Mouse (Mus musculus): ENCODE data around the gene Alkal2. TPM values are rescaled to one million over a fixed set of nuclear protein-coding genes. Genes with fewer than 3 reads are reported as not detected.
A peak's percentile ranks its signal among the peaks of the same experiment; 100 is the strongest.

Gene Alkal2
- polyA plus RNA-seq (2015; fragmentation: Nextera tagmentation; extraction: Ambion mirVana) = 0.26 and 0.82 TPM in 2 replicates

DNA sequence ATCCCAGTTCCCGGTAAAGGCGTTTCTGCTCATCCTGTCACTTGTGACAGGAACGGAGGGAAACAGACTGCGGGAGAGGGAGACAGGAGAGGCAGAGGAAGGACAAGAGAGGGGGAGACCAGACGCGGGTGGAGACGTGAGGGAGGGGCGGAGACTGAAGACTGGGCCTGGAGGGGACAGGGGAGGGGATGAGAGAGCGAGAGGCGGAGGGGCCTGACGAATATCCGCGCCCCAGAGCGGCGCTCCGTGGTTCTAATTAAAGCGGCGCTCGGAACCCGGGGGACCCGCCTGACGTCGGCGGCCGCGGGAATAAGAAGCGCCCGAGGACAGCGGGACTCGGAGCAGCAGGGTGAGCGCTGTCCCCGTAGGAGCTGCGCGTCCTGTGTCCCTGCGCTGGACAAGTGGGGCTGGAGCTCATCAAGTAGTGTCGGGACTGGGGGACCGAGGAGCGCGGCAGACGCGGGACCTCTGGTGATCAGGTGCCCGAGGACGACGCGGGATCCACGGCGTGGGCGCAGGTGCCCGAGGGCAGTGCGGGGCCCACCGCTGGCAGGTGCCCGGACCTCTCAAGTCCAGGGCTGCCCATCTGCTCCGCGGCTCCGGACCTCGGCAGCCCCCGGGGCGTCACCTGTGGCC, at the start of gene Alkal2:
Alkal2 (plus strand) TSS at position 337 of the 636 bp plus-strand sequence.
- Histone ChIP-seq H3K9ac (replicated peaks; ENCODE audit: low read depth, low read length) (peak within 1 kb of the TSS; percentile 54), H3K4me3 (replicated peaks; ENCODE audit: low read length) (peak within 1 kb of the TSS; percentile 59), H3K4me2 (ENCODE audit: low read length) (peak within 1 kb of the TSS; percentile 99), H3K4me1 (replicated peaks; ENCODE audit: control insufficient read depth, insufficient read depth, low read length) (peaks cover 12% of the 10 kb centered on the region), H3K9me3 (ENCODE audit: control insufficient read depth, low read length) (0 out of 2 replicates have a peak, but pooled peaks cover 3% of the 10 kb centered on the region), H3K36me3 (ENCODE audit: control insufficient read depth, insufficient read depth) (no peaks in the 10 kb centered on the region), H3K27ac (ENCODE audit: low read length) (no peak within 1 kb of the TSS), H3K27me3 (replicated peaks; ENCODE audit: control insufficient read depth, insufficient read depth, low read length) (peaks cover 43% of the 10 kb centered on the region)
- 0% methylated on average over 55 of the region's 58 CpGs for WGBS
- ATAC-seq = peak; percentile 74

GRCm38 (mm10) chr12:30848521-30848920, 35.6 kb upstream of the Alkal2 start:
- ATAC-seq = no peak
- no peak overlapping the region for H3K4me3 ChIP-seq (replicated peaks; ENCODE audit: low read length)
- H3K27me3 ChIP-seq (replicated peaks; ENCODE audit: control insufficient read depth, insufficient read depth, low read length) = 0 out of 2 replicates have a peak, but pooled peaks cover 8% of the 10 kb centered on the region
- no peaks in the 10 kb centered on the region for H3K9me3 ChIP-seq (ENCODE audit: control insufficient read depth, low read length)
- H3K36me3 ChIP-seq (ENCODE audit: control insufficient read depth, insufficient read depth) = no peaks in the 10 kb centered on the region
- peaks cover 6% of the 10 kb centered on the region for H3K4me1 ChIP-seq (replicated peaks; ENCODE audit: control insufficient read depth, insufficient read depth, low read length)
- no peak overlapping the region for H3K9ac ChIP-seq (replicated peaks; ENCODE audit: low read depth, low read length)
- 55% methylated on average over 1 of the region's 1 CpGs for WGBS
- no peak overlapping the region for H3K4me2 ChIP-seq (ENCODE audit: low read length)
- H3K27ac ChIP-seq (ENCODE audit: low read length) = no peak overlapping the region

DNA sequence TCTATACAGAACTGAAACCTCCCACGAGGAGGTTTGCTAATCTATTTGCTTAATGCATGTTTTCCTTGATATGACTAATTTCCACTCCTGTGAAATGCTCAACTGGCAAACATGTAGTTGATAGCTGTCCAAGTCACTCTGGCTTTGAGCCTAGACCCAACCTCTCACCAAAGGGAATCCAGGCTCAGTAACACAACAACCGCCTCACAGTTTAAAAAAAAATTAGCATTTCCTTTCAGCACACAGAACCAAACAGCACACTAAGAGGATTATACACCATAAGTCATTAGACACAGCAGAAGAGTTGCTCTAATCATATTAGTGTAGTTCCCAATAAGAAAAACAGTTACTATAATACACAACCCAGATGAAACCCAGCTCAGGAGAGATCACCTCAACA, 33.2 kb upstream of the Alkal2 start:
- no peaks in the 10 kb centered on the region for H3K9me3 ChIP-seq (ENCODE audit: control insufficient read depth, low read length)
- H3K4me1 ChIP-seq (replicated peaks; ENCODE audit: control insufficient read depth, insufficient read depth, low read length) = peaks cover 6% of the 10 kb centered on the region
- peaks cover 14% of the 10 kb centered on the region; the same call in 1 of the 2 replicates for H3K27me3 ChIP-seq (replicated peaks; ENCODE audit: control insufficient read depth, insufficient read depth, low read length)
- ATAC-seq = peak; percentile 84
- no peak overlapping the region for H3K27ac ChIP-seq (ENCODE audit: low read length)
- no peak overlapping the region for H3K4me3 ChIP-seq (replicated peaks; ENCODE audit: low read length)
- H3K9ac ChIP-seq (replicated peaks; ENCODE audit: low read depth, low read length) = no peak overlapping the region
- 11% methylated on average over 2 of the region's 2 CpGs for WGBS
- no peak overlapping the region for H3K4me2 ChIP-seq (ENCODE audit: low read length)
- no peaks in the 10 kb centered on the region for H3K36me3 ChIP-seq (ENCODE audit: control insufficient read depth, insufficient read depth)

GRCm38 (mm10) chr12:30851871-30852270, 32.3 kb upstream of the Alkal2 start:
- Histone ChIP-seq H3K4me1 (replicated peaks; ENCODE audit: control insufficient read depth, insufficient read depth, low read length) (peaks cover 6% of the 10 kb centered on the region), H3K9me3 (ENCODE audit: control insufficient read depth, low read length) (no peaks in the 10 kb centered on the region), H3K27ac (ENCODE audit: low read length) (no peak overlapping the region), H3K36me3 (ENCODE audit: control insufficient read depth, insufficient read depth) (no peaks in the 10 kb centered on the region), H3K4me2 (ENCODE audit: low read length) (no peak overlapping the region), H3K27me3 (replicated peaks; ENCODE audit: control insufficient read depth, insufficient read depth, low read length) (peaks cover 14% of the 10 kb centered on the region; the same call in 1 of the 2 replicates), H3K4me3 (replicated peaks; ENCODE audit: low read length) (no peak overlapping the region), H3K9ac (replicated peaks; ENCODE audit: low read depth, low read length) (no peak overlapping the region)
- WGBS = 61% methylated on average over 6 of the region's 6 CpGs
- peak; percentile 62; the same call in 1 of the 2 replicates for ATAC-seq

DNA sequence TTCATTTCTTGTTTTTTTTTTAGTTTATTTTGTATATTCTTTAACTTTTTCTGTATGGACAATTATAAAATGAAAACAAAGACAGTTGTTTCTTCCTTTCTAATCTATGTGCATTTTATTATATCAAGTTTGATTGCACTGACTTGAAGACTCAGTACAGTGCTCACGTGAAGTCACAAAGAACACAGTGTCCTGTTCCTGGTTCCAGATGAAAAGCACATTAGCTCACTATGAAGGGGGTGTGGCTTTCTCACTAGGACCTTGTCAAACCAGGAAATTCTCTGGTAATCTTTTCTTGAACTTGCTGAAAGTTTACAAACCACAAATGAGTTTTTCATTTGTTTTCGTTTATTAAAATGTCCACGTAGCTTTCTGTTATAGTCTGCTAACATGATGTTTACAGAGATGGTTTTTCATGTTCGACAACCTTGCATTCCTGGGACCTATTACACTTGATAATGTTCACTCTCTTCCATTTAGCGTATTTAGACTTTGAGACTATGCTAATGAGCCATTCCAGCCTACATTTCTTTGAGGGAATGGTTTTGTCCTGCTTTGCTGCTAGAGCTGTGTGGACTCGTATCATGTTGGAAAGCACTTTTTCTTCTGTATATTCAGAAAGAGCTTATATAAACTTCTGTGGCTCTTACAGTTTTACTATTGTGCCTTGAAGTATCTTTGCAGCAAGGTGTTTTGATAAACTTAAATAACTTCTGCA, 28.5 kb upstream of the Alkal2 start:
- H3K27me3 ChIP-seq (replicated peaks; ENCODE audit: control insufficient read depth, insufficient read depth, low read length) = peaks cover 11% of the 10 kb centered on the region; the same call in 1 of the 2 replicates
- no peak overlapping the region for H3K27ac ChIP-seq (ENCODE audit: low read length)
- H3K36me3 ChIP-seq (ENCODE audit: control insufficient read depth, insufficient read depth) = no peaks in the 10 kb centered on the region
- H3K9ac ChIP-seq (replicated peaks; ENCODE audit: low read depth, low read length) = no peak overlapping the region
- H3K4me3 ChIP-seq (replicated peaks; ENCODE audit: low read length) = no peak overlapping the region
- H3K4me2 ChIP-seq (ENCODE audit: low read length) = no peak overlapping the region
- no peak for ATAC-seq
- H3K4me1 ChIP-seq (replicated peaks; ENCODE audit: control insufficient read depth, insufficient read depth, low read length) = peaks cover 6% of the 10 kb centered on the region
- 68% methylated on average over 6 of the region's 6 CpGs for WGBS
- H3K9me3 ChIP-seq (ENCODE audit: control insufficient read depth, low read length) = no peaks in the 10 kb centered on the region

GRCm38 (mm10) chr12:30856172-30856571, 27.9 kb upstream of the Alkal2 start:
- Histone ChIP-seq H3K9ac (replicated peaks; ENCODE audit: low read depth, low read length) (no peak overlapping the region), H3K27me3 (replicated peaks; ENCODE audit: control insufficient read depth, insufficient read depth, low read length) (peaks cover 11% of the 10 kb centered on the region; the same call in 1 of the 2 replicates), H3K36me3 (ENCODE audit: control insufficient read depth, insufficient read depth) (no peaks in the 10 kb centered on the region), H3K4me2 (ENCODE audit: low read length) (no peak overlapping the region), H3K4me1 (replicated peaks; ENCODE audit: control insufficient read depth, insufficient read depth, low read length) (peaks cover 6% of the 10 kb centered on the region), H3K4me3 (replicated peaks; ENCODE audit: low read length) (no peak overlapping the region), H3K9me3 (ENCODE audit: control insufficient read depth, low read length) (no peaks in the 10 kb centered on the region), H3K27ac (ENCODE audit: low read length) (no peak overlapping the region)
- 89% methylated on average over 5 of the region's 5 CpGs for WGBS
- ATAC-seq = no peak

DNA sequence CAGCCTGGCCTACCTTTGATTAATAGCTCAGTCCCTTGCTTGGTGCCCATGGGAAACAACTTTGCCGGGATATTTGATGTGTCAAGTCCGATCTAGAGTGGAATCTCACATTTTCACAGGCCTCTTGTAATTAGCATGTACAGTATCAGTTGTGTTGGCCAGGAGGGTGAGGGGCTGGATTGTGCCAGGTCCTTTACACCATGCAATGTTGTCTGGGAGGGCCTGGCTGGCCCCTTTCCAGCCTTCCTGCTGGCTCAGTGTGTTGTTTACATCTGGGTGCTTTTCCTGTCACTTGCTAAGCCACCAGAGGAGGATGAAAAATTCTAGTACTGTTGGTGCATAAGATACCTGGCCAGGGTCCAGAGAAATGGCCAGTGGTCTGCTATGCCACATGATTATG, 19.8 kb upstream of the Alkal2 start:
- Histone ChIP-seq H3K4me3 (replicated peaks; ENCODE audit: low read length) (no peak overlapping the region), H3K9ac (replicated peaks; ENCODE audit: low read depth, low read length) (no peak overlapping the region), H3K4me1 (replicated peaks; ENCODE audit: control insufficient read depth, insufficient read depth, low read length) (no peaks in the 10 kb centered on the region; the same call in 1 of the 2 replicates), H3K9me3 (ENCODE audit: control insufficient read depth, low read length) (no peaks in the 10 kb centered on the region), H3K36me3 (ENCODE audit: control insufficient read depth, insufficient read depth) (no peaks in the 10 kb centered on the region), H3K27ac (ENCODE audit: low read length) (no peak overlapping the region), H3K27me3 (replicated peaks; ENCODE audit: control insufficient read depth, insufficient read depth, low read length) (no peaks in the 10 kb centered on the region), H3K4me2 (ENCODE audit: low read length) (no peak overlapping the region)
- WGBS = 50% methylated on average over 2 of the region's 2 CpGs
- peak; percentile 58; the same call in 1 of the 2 replicates for ATAC-seq

GRCm38 (mm10) chr12:30865781-30866180, 18.3 kb upstream of the Alkal2 start:
- no peak overlapping the region for H3K9ac ChIP-seq (replicated peaks; ENCODE audit: low read depth, low read length)
- WGBS = 81% methylated on average over 4 of the region's 4 CpGs
- H3K4me1 ChIP-seq (replicated peaks; ENCODE audit: control insufficient read depth, insufficient read depth, low read length) = no peaks in the 10 kb centered on the region; the same call in 1 of the 2 replicates
- H3K9me3 ChIP-seq (ENCODE audit: control insufficient read depth, low read length) = no peaks in the 10 kb centered on the region
- no peak for ATAC-seq
- no peak overlapping the region for H3K4me3 ChIP-seq (replicated peaks; ENCODE audit: low read length)
- no peaks in the 10 kb centered on the region for H3K27me3 ChIP-seq (replicated peaks; ENCODE audit: control insufficient read depth, insufficient read depth, low read length)
- H3K4me2 ChIP-seq (ENCODE audit: low read length) = no peak overlapping the region
- H3K27ac ChIP-seq (ENCODE audit: low read length) = no peak overlapping the region
- no peaks in the 10 kb centered on the region for H3K36me3 ChIP-seq (ENCODE audit: control insufficient read depth, insufficient read depth)

DNA sequence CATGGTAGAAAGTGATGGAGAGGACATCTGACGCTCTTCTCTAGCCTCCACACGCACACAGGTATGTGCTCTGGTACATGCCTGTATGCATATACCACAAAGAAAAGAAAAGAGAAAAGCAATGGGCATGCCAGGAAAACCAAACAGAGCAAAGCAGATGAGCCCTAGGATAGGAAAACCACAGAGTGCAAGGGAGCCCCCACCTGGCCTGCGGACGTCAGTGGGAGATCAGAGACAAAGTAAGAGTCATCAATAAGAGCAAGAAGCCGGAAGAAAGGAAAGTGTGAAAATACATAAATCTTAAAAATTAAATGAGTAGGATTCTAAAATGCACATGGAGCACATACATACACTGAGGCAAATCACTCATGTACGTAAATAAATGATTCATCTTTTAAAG, 4.7 kb upstream of the Alkal2 start:
- no peaks in the 10 kb centered on the region for H3K36me3 ChIP-seq (ENCODE audit: control insufficient read depth, insufficient read depth)
- 76% methylated on average over 6 of the region's 6 CpGs for WGBS

More for the DNA sequence above, 4.7 kb upstream of the Alkal2 start:
- no peak overlapping the region for H3K4me3 ChIP-seq (replicated peaks; ENCODE audit: low read length)
- no peak overlapping the region for H3K4me2 ChIP-seq (ENCODE audit: low read length)
- no peak overlapping the region for H3K9ac ChIP-seq (replicated peaks; ENCODE audit: low read depth, low read length)
- H3K27ac ChIP-seq (ENCODE audit: low read length) = no peak overlapping the region
- H3K4me1 ChIP-seq (replicated peaks; ENCODE audit: control insufficient read depth, insufficient read depth, low read length) = peaks cover 7% of the 10 kb centered on the region
- ATAC-seq = no peak
- peaks cover 21% of the 10 kb centered on the region for H3K27me3 ChIP-seq (replicated peaks; ENCODE audit: control insufficient read depth, insufficient read depth, low read length)
- 0 out of 2 replicates have a peak, but pooled peaks cover 3% of the 10 kb centered on the region for H3K9me3 ChIP-seq (ENCODE audit: control insufficient read depth, low read length)

Measured in forebrain, embryonic 16.5 days (tissue).